Mouse (Mus musculus): ENCODE data around the gene Nav3.

The Nav3 gene

GRCm38 (mm10) chr10:109796981-109797380 lies 659.0 kb downstream of the Nav3 start:
- no peak for DNase-seq

- no peak for DNase-seq
Observed at GRCm38 (mm10) chr10:109793491-109793890, 662.5 kb downstream of the Nav3 start.

- DNase-seq: no peak
Observed at GRCm38 (mm10) chr10:109788728-109789127, 667.3 kb downstream of the Nav3 start.

- DNase-seq: no peak
Observed at GRCm38 (mm10) chr10:109779109-109779508, 676.9 kb downstream of the Nav3 start.

GRCm38 (mm10) chr10:109769092-109769491 lies 686.9 kb downstream of the Nav3 start:
- DNase-seq: no peak

GRCm38 (mm10) chr10:109765650-109766049 lies 690.4 kb downstream of the Nav3 start:
- peak; percentile 78 to 84 for DNase-seq

GRCm38 (mm10) chr10:109764412-109765101 lies 691.4 kb downstream of the Nav3 start:
- DNase-seq: peak in 1 of 2 experiments; percentile 8

GRCm38 (mm10) chr10:109758921-109759600 lies 696.9 kb downstream of the Nav3 start:
- peak; percentile 40 to 62 for DNase-seq

- peak; percentile 54 to 64 for DNase-seq
Observed at GRCm38 (mm10) chr10:109746901-109747300, 709.1 kb downstream of the Nav3 start.

GRCm38 (mm10) chr10:109741664-109742063 lies 714.3 kb downstream of the Nav3 start:
- peak; percentile 92 to 97 for DNase-seq

GRCm38 (mm10) chr10:109740326-109740725 lies 715.7 kb downstream of the Nav3 start:
- peak; percentile 42 to 73 for DNase-seq

GRCm38 (mm10) chr10:109723646-109724045 lies 732.4 kb downstream of the Nav3 start:
- DNase-seq: no peak

- DNase-seq: peak in 1 of 2 experiments; percentile 49
Observed at GRCm38 (mm10) chr10:109718808-109719207, 737.2 kb downstream of the Nav3 start.

- no peak for DNase-seq
Observed at GRCm38 (mm10) chr10:109718390-109718789, 737.6 kb downstream of the Nav3 start.

- peak; percentile 69 to 72 for DNase-seq
Observed at GRCm38 (mm10) chr10:109713001-109713400, 743.0 kb downstream of the Nav3 start.

GRCm38 (mm10) chr10:109699771-109700335 lies 756.2 kb downstream of the Nav3 start:
- no peak for DNase-seq

GRCm38 (mm10) chr10:109690564-109690963 lies 765.4 kb downstream of the Nav3 start:
- DNase-seq: peak; percentile 89 to 95

- DNase-seq: peak; percentile 90 to 93
Observed at GRCm38 (mm10) chr10:109684109-109685056, 771.6 kb downstream of the Nav3 start.

- peak; percentile 51 to 73 for DNase-seq
Observed at GRCm38 (mm10) chr10:109672896-109673295, 783.1 kb downstream of the Nav3 start.

- DNase-seq: no peak
Observed at GRCm38 (mm10) chr10:109667453-109667852, 788.6 kb downstream of the Nav3 start.

- DNase-seq: peak; percentile 91 to 93
Observed at GRCm38 (mm10) chr10:109664629-109665317, 791.2 kb downstream of the Nav3 start.

- peak; percentile 64 to 75 for DNase-seq
Observed at GRCm38 (mm10) chr10:109651516-109651915, 804.5 kb downstream of the Nav3 start.

All from cerebellum, postnatal 14 days (tissue).